8 mouse cellular contexts compared by ENCODE assay signal in the genomic region with DNA sequence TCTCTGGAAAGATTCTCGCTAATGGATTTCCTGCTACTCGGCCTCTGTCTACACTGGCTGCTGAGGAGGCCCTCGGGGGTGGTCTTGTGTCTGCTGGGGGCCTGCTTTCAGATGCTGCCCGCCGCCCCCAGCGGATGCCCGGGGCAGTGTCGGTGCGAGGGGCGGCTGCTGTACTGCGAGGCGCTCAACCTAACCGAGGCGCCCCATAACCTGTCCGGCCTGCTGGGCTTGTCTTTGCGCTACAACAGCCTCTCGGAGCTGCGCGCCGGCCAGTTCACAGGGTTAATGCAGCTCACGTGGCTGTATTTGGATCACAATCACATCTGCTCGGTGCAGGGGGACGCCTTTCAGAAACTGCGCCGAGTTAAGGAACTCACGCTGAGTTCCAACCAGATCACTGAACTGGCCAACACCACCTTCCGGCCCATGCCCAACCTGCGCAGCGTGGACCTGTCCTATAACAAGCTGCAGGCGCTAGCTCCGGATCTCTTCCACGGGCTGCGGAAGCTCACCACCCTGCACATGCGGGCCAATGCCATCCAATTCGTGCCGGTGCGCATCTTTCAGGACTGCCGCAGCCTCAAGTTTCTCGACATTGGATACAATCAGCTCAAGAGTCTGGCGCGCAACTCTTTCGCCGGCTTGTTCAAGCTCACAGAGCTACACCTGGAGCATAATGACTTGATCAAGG. TPM values are rescaled to one million over a fixed set of nuclear protein-coding genes. Genes with fewer than 3 reads are reported as not detected.
A peak's percentile ranks its signal among the peaks of the same experiment; 100 is the strongest.
DNase-seq lines count a peak whose midpoint lies in the region; ATAC-seq and TF ChIP-seq lines count a peak whose summit lies in the region.

No protein-coding gene starts in this region.

- 0 out of 2 replicates have a peak, but pooled peaks cover 5% of the 10 kb centered on the region for H3K4me1 ChIP-seq in kidney, adult 2 months (ENCODE audit: control insufficient read depth, insufficient read depth, low read length)
- H3K4me1 ChIP-seq in neural tube, embryonic 13.5 days (replicated peaks): peaks cover 44% of the 10 kb centered on the region

- WGBS in kidney, adult 2 months: 1% methylated on average over 43 of the region's 43 CpGs
- under 1% methylated on average over 43 of the region's 43 CpGs for WGBS in neural tube, embryonic 13.5 days

- no peak overlapping the region for H3K27ac ChIP-seq in kidney, adult 2 months (ENCODE audit: insufficient read depth, low read depth, low read length)
- peak overlapping the region; percentile 92 for H3K27ac ChIP-seq in neural tube, embryonic 13.5 days (replicated peaks)

- H3K4me2 ChIP-seq in neural tube, embryonic 13.5 days: peak overlapping the region; percentile 97

- H3K9ac ChIP-seq in neural tube, embryonic 13.5 days: peak overlapping the region; percentile 84

- DNase-seq in kidney, adult 2 months: peak; percentile 27
- DNase-seq in kidney, adult 11 months: no peak
- peak; percentile 56 to 66 for DNase-seq in cerebellum, postnatal 14 days
- DNase-seq in frontal cortex, postnatal 25 days (ENCODE audit: low spot score in 2 of 2): peak; percentile 37 to 45
- DNase-seq in left cerebral cortex, adult 8-10 months (ENCODE audit: low spot score in 2 of 2): peak; percentile 39 to 52
- no peak for DNase-seq in adipocyte (ENCODE audit: low spot score)
- no peak for DNase-seq in lung, postnatal 36 days

- H3K9me3 ChIP-seq in neural tube, embryonic 13.5 days: no peaks in the 10 kb centered on the region

- H3K36me3 ChIP-seq in kidney, adult 2 months (ENCODE audit: control insufficient read depth, insufficient read depth, low read length): no peaks in the 10 kb centered on the region
- H3K36me3 ChIP-seq in neural tube, embryonic 13.5 days: no peaks in the 10 kb centered on the region

- H3K4me3 ChIP-seq in kidney, adult 2 months (ENCODE audit: insufficient read depth, low read depth, low read length): peak overlapping the region; percentile 21
- peak overlapping the region; percentile 64 for H3K4me3 ChIP-seq in neural tube, embryonic 13.5 days

- H3K27me3 ChIP-seq in kidney, adult 2 months (replicated peaks; ENCODE audit: control insufficient read depth, insufficient read depth, low read length): 0 out of 2 replicates have a peak, but pooled peaks cover 2% of the 10 kb centered on the region
- H3K27me3 ChIP-seq in neural tube, embryonic 13.5 days: peaks cover 20% of the 10 kb centered on the region

- TF ChIP-seq POLR2A in kidney, adult 2 months (IDR thresholded peaks at IDR 0.05; ENCODE audit: low read depth, low read length): no peak

- TF ChIP-seq CTCF in kidney, adult 2 months (conservative IDR thresholded peaks at IDR 0.05; ENCODE audit: insufficient read depth, insufficient read length, low read depth, low read length): no peak

- ATAC-seq in neural tube, embryonic 13.5 days (ENCODE audit: low read depth): peak; percentile 81

RNA-seq across cellular contexts. Expression of a gene that starts 1.2 kb away (rescaled TPM):
- polyA plus RNA-seq in kidney, adult 2 months (2012; rRNA removed): 0.67 and 0.73 TPM in 2 replicates
- 10 to 100 TPM; 38.6 to 50.3 (median 43.4) TPM for total RNA-seq in left cerebral cortex, adult 8-10 months (2022)
- polyA plus RNA-seq in neural tube, embryonic 13.5 days (2015; fragmentation: Nextera tagmentation; extraction: Ambion mirVana): 42.2 and 44.4 TPM in 2 replicates

Comparison
In these comparisons a context has a peak if more than half of its experiments do, and no peak if none do; other contexts are left out.
1. DNase-seq: peak in kidney, adult 2 months (single experiment), cerebellum, postnatal 14 days (2 of 2), frontal cortex, postnatal 25 days (2 of 2) and left cerebral cortex, adult 8-10 months (2 of 2); none in kidney, adult 11 months (single experiment), adipocyte (single experiment) and lung, postnatal 36 days (single experiment).
2. RNA of a gene that starts 1.2 kb away (polyA plus RNA-seq): 42.2 to 44.4 TPM in neural tube, embryonic 13.5 days; 0.67 to 0.73 TPM in kidney, adult 2 months; every median in the first group is over 10 times any median in the second.